Mouse (Mus musculus): ENCODE results near the gene Zbtb7a.

Zbtb7a gene

DNA sequence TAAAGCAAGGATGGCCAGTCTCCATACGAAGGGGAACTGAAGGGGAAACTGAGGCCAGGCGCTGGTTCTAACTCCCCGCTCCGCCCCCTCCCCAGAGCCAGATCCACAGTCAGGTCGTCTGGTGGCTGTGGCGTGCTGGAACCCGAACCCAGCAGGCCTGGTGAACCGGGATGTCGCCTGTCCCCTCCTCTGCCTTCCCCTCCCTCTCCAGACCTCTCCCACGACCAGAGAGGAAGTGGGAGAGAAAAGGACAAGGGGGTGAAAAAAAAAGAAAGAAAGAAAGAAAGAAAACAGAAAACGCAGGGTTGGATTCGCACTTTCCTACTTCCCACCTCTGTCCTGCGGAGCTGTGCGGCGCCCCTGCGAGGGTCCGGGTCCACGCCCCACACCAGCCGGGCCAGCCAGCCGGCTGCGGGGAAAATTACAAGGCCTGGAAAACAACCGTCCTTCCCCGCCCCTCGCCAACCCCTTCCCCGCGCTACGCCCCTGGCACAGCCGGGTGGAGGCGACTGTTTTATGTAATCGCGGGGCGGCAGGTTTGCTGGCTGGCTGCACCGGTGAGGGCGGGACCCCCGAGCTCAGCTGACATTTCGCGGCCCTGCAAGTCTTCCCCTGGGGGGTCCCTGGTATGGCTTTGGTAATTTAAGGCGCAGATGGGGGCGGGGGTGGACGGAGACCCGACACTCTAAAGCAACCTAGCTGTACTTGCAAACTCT lies at the start of gene Zbtb7a:
Gene Zbtb7a, plus strand, starts transcription at position 255 of the 716 bp plus-strand sequence.
- DNase-seq (ENCODE audit: low read depth, low spot score) = peak; percentile 46

DNA sequence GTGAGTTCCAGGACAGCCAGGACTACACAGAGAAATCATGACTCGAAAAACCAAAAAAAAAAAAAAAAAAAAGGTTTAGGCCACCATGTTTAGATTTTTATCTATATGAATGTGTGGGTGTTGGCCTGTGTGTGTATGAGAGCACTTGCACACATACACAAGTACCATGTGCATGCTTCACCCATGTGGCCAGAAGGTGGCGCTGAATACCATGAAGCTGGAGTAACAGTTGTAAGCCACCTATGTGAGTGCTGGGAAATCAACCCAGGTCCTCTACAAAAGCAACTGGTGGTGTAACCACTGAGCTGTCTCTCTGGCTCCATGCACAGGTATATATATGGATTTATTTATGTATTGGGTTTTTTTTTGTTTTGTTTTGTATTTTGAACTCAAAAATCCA lies 48.0 kb upstream of the Zbtb7a start:
- peak; percentile 53 for DNase-seq (ENCODE audit: low read depth, low spot score)

DNA sequence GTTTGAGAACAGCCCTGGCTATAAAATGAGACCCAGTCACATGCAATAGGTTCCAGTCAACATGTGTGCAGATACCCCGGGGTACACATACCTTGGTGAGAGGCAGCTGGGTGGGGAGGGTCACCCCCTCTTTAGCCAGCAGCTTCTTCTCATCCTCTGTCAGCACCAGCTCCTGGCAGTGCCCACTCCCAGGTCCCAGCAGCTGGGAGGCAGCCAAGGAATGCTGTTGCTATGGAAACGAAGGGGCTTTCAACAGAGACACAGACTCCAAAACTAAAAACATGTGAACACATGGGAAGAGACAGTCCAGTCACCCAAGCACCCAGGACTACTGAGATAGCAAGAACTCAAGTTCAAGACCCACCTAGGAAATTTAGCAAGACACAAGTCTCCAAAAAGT lies 45.8 kb upstream of the Zbtb7a start:
- DNase-seq (ENCODE audit: low read depth, low spot score) = no peak

DNA sequence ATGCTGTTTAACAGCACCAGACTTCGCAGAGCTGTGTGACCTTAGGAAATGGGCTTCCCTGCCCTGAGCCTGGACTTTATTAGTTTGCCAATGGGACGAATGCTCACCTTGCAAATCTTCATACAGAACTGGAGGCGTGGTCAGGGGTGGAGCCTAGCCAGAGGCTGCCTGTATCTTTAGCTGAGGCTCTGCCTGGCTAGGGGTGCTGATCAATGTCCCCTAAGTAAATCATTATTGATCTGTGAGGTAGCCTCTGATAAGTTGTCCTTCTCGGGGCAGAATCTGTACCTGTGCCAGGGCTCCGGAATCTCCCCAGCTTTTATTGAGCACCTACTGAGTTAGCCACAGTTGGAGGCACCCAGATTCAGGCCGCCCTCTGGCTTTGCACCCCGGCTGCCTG lies 44.4 kb upstream of the Zbtb7a start:
- no peak for DNase-seq (ENCODE audit: low read depth, low spot score)

DNA sequence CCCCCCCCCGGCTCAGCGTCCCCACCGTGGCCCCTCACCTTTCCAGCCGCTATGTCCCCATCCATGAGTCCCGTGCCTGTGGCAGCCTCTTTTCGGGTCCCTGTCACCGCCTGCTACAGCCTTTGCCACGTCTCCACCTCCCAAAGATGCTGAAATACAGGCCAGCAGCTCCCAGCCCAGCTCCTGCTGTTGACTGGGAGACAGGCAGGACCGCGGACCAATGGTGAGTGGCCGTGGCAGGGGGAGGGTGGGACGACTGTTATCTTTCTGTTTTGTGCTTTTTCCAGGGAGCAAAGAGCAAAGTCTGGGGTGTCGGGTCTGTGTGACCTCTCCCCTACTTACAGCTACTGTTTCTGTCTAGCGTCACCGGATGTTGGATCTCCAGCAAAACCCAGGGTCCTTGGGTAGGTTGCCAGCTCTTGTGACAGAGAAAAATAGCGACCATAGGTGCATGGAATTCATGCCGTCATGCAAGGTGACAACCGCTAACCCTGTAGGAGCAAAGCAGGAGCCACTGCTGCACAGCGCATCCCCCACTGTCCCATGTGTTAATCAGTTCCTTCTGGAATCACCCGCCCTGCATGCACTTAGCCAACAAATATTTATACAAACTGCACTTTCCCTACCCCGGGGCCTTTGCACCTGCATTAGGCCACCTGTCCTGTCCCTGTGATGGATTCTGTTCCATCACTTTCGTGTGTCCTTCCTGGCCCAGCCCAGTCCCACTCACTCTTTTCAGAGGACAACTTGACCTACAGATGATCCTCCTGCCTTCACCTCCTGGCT lies 42.4 kb upstream of the Zbtb7a start:
- DNase-seq (ENCODE audit: low read depth, low spot score) = no peak

- no peak for DNase-seq (ENCODE audit: low read depth, low spot score)
These were observed 39.9 kb upstream of the Zbtb7a start for GRCm38 (mm10) chr10:81094931-81095678.

- DNase-seq (ENCODE audit: low read depth, low spot score) = peak; percentile 99
These were observed 29.4 kb upstream of the Zbtb7a start, which contains the start of gene Map2k2 for GRCm38 (mm10) chr10:81105565-81106112. Map2k2 (plus strand) TSS chr10:81105915.

DNA sequence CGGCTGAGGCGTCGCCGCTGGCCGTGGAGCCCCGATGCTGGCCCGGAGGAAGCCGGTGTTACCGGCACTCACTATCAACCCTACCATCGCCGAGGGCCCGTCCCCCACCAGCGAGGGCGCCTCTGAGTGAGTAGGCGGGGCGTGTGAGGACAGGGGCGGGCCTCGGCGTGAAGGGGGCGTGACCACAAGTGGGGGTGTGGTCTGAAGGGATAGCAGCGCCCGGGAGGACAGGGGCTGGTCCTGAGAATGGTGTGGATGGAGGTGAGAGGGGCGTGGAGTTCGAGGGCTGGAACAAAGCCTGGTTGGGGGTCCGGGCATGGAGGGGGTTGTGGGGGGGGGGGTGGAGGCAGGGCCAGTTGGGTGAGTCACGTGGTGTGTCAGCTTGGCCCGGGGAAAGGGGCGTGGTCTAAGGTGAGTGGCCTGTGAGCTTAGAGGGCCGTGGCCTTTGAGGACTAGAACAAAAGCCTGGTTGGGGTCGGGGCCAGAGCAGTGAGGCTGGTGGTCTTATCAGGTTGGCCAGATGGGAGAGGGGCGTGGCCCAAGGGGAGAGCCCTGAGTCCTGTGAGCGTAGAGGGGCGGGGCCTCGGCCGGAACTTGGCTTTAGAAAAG lies 28.8 kb upstream of the Zbtb7a start:
- no peak for DNase-seq (ENCODE audit: low read depth, low spot score)

DNA sequence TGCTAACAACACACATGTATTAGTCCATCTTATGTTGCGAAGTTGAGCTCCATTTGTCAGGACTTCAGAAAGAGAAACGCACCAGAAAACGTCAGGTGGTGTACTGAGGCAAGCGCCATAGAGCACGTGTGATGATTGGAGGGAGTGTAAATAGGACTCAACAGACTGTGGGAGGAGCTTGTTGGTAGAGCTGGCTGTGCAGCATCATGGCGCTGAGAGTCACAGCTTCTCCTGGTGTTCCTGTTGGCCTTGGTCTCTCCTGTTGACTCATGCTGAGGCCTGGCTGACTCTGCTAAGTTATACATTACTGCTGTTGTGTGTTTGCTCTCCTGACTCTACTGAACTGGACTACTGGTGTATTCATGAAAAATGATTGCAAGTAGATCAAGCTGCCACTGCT lies 22.1 kb upstream of the Zbtb7a start:
- no peak for DNase-seq (ENCODE audit: low read depth, low spot score)

- no peak for DNase-seq (ENCODE audit: low read depth, low spot score)
These were observed 15.4 kb upstream of the Zbtb7a start for GRCm38 (mm10) chr10:81119625-81120024.

GRCm38 (mm10) chr10:81120650-81121049 lies 14.4 kb upstream of the Zbtb7a start:
- no peak for DNase-seq (ENCODE audit: low read depth, low spot score)

GRCm38 (mm10) chr10:81122889-81123288 lies 12.1 kb upstream of the Zbtb7a start:
- DNase-seq (ENCODE audit: low read depth, low spot score) = no peak

DNA sequence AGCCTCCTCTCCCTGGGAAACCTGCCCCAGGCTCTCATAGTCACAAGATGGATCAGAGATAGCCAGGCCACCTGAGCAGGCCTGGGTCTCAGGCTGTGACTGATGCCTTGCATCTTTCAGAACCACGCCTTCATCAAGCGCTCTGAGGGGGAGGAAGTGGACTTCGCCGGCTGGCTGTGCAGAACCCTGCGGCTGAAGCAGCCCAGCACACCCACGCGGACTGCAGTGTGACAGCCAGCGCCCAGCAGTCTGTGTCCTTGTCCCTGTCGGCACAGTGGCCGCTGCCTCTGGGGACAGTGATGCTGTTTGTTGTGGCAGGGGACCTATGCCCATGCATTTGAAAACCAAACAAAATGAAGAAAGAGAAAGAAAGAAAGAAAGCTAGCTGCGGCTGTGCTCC lies 11.5 kb upstream of the Zbtb7a start:
- DNase-seq (ENCODE audit: low read depth, low spot score) = no peak

GRCm38 (mm10) chr10:81134181-81134587 lies 836 bp upstream of the Zbtb7a start:
- peak; percentile 65 for DNase-seq (ENCODE audit: low read depth, low spot score)

DNA sequence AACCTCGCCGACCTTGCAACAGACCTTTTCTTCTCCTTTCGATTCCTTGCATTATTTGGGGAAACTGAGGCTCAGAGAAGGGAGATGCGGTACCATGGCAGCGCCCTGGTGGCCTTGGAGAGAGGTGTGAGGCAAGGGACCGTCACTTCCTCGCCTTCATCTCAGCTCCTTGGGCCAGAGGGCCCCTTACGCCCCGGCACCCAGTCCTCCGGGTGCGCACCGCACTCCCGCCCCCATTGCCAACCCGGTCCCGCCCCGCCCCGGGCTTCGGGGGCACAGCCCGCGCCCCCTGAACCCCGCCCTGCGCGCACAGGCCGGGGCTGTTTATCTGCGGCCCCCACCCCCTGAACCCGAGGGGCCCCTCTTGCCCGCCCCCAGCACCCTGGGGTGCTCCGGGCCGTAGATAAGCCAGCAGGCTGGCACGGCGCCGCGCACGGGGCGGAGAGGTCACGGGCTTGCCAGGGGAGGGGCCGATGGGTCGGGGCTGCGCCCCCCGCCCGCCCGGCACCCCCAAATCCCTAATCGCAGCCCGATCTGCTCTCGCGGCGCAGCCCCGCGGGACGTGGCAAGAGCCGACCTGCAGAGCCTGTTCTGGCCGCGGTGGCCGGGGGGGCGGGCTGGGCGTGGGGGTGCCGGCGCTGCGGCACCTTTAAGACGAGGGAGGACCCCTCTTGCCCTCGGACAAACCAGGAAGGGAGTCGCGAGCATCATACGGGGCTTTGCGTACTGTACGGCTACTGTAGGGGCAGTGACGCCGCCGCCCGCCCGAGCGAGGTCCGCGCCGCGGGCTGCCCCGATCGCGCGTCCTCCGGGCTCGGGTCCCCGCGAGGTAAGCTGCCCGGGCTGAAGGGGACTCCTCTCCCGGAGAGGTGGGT lies 1.0 kb downstream of the Zbtb7a start:
- peak; percentile 81 for DNase-seq (ENCODE audit: low read depth, low spot score)

DNA sequence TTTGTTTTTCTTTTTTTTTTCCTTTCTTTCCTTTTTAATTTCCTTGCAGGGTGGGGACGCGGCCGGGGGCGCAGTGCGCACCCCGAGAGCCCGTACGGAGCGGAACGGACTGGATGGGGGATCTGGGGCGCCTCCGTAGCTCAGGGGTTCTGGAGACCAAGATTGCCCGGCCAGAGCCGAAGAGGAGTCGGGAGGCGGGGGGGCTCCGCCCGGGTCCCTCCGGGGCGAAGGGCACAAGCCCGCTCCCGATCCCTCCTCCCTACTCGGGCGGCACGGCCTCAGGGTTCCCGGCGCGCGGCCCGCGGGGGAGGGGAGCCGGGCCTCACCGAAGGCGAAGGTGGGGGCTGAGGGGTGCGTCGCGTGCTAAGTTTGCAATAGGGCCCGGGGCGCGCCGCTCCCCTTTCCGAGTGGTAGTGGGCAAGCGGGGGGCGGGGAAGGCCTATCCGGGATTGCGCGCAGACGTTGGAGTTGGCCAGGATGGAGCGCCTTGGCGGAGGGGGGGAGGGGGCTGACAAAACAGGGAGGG lies 1.7 kb downstream of the Zbtb7a start:
- peak; percentile 88 for DNase-seq (ENCODE audit: low read depth, low spot score)

DNA sequence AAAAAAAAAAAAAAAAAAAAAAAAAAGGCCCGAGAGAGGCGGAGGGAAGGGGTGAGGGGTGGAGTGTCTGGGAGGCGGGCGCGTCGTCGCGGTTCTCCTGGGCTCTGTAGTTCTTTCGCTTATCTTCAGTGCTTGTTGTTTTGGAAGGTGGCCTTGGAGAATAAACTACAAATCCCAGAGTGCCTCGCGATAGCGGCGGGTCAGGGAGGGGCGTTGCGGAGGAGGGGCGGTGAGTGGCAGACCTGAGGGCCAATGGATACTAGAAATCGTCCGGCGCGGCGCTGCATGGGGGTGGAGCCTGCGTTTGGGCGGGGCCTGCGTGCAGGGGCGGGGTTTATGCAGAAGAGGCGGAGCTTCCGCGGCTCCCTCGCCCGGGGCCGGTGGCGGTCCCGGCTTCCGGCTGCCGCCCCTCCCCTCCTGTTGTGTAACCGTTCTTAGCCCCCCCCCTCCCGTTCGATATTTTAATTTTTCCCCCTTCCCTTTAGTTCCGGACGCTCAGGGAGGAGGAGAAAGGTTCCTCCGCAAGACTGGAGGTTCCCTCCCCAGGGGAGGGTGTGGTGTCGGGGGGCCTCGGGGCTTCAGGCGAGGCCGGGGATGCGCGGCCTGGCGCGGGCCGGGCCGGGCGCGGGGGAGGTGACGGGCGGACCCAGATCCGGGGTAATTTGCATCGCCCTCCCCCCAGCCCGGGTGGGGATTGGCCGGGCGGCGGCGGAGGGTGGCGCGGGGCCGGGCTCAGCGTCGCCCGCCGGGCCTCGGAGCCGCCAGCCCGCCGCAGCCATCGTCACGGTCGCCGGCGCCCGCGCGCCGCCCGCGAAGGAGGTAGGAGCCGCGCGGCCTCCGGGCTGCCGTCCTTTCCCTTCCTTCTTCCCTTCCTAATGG lies 2.5 kb downstream of the Zbtb7a start:
- peak; percentile 99 for DNase-seq (ENCODE audit: low read depth, low spot score)

GRCm38 (mm10) chr10:81138131-81138782 lies 3.2 kb downstream of the Zbtb7a start:
- DNase-seq (ENCODE audit: low read depth, low spot score) = peak; percentile 85
